Mouse (Mus musculus) cortical plate, adult 2 months (tissue): ENCODE measurements around the gene Ube2e2. TPM values are rescaled to one million over a fixed set of nuclear protein-coding genes. Genes with fewer than 3 reads are reported as not detected.

ENCODE experiments used
- H3K27ac ChIP-seq: fragments of 200-500 bp; 2 replicates; pipeline ENCODE4 v1.5.1; 2012; ENCODE audit warnings: low read length, control low read depth, inconsistent platforms; ENCODE audit not compliant: insufficient read depth
- H3K4me1 ChIP-seq: fragments of 200-500 bp; 2 replicates; pipeline ENCODE4 v1.6.1; 2011; ENCODE audit warnings: low read length; ENCODE audit not compliant: control insufficient read depth, insufficient read depth
- H3K4me3 ChIP-seq: fragments of 200-500 bp; 2 replicates; pipeline ENCODE4 v1.5.1; 2011; ENCODE audit warnings: mild to moderate bottlenecking, low read length, control low read depth; ENCODE audit not compliant: insufficient read depth
- CTCF ChIP-seq: fragments of 200-500 bp; IDR thresholded peaks from 2 replicates; pipeline ENCODE4 v1.5.1; 2011; ENCODE audit warnings: mild to moderate bottlenecking, control low read depth, low read length; ENCODE audit not compliant: insufficient read depth; ENCODE audit errors: extremely low read depth
- POLR2A ChIP-seq: fragments of 200-500 bp; IDR thresholded peaks from 2 replicates; pipeline ENCODE4 v1.6.1; 2011; ENCODE audit warnings: mild to moderate bottlenecking, low read length, control low read depth; ENCODE audit not compliant: insufficient read depth; ENCODE audit errors: extremely low read depth
- polyA plus RNA-seq: library from polyadenylated mRNA; depleted of rRNA; stranded (reverse); fragments of >200 nt; gene quantifications from 2 replicates; pipeline ENCODE4 v1.2.3, GENCODE M21; 2012

Ube2e2 gene
- polyA plus RNA-seq, 1 experiment: 165 TPM

DNA sequence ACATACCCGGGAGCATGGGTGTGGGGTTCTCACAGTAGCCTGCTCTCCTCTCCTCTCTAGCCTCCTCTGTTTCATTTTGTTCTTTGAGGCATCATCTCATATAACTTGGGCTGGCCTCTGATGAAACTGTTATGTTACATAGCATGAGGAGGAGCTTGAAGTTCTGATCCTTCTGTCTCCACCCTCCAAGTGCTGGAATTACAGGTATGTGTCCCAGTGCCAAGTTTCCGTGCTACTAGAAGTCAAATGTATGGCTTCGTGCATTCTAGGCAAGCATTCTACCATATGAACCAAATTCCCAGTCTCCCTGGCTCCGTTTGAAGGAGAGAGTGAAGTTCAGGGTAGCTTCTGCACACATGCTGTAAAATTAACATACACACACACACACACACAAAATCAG is 363.6 kb downstream of the Ube2e2 start:
- Histone ChIP-seq H3K4me1 (no peaks in the 10 kb centered on the region), H3K4me3 (no peak overlapping the region)
- no peak for TF ChIP-seq CTCF
- no peak for TF ChIP-seq POLR2A

More for the DNA sequence above, 363.6 kb downstream of the Ube2e2 start:
- H3K27ac ChIP-seq: no peak overlapping the region
